Mouse (Mus musculus): ENCODE results near the gene Rps27l.

Gene Rps27l

DNA sequence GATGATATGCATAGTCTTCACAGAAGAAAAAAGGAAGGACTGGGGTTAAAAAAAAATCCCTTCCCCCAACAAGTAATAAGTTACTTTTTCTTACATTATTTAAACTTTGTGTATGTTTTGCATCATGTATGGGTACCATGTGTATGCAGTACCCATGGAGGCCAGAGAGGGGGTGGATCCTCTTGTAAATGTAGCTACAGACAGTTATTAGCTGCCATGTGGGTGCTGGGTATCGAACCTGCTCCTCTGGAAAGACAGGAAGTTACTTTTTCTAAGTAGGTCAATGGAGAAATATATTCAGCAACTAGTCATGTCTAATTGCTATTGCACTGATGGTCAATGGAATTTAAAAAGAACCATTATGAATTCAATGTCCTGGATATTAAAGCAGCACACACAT is 32.6 kb downstream of the Rps27l start:
- no peak for DNase-seq (ENCODE audit: extremely low read depth, low read depth, low spot score)

DNA sequence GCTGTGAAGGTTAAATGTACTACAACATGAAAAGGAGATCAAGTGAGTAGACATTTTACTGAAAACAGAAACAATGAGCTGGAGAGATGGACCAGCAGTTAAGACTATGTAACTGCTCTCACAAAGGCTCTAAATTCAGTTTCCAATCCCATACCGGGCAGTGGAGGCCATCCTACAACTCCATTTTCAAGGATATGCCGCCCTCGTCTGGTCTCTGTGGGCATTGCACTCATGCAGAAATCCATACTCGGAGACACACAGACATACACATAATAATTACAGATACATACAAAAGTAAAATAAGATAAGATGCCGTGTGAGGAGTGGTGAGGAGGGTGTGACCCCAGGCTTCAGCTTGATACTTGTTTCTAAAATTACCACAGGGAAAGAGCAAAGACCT is 34.6 kb downstream of the Rps27l start:
- DNase-seq (ENCODE audit: extremely low read depth, low read depth, low spot score) = no peak

DNA sequence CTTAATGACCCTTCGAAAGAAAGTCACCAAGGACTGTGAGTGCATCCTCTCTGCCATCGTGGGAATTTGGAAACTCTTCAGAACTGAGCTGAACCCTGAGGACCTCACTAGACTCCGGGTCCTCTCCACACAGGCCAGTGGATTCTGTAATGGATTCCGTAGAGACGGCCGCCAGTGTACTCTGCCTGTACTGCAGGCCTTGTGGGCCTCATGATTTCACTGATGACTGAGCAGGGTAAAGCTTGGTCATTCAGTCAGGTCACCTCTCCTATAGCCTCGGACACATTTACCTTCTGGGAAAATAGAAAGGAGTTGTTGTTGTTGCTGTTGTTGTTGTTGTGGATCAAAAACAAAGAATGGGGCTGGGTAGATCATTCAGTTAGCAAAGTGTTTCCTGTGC is 36.2 kb downstream of the Rps27l start:
- DNase-seq (ENCODE audit: extremely low read depth, low read depth, low spot score) = no peak

DNA sequence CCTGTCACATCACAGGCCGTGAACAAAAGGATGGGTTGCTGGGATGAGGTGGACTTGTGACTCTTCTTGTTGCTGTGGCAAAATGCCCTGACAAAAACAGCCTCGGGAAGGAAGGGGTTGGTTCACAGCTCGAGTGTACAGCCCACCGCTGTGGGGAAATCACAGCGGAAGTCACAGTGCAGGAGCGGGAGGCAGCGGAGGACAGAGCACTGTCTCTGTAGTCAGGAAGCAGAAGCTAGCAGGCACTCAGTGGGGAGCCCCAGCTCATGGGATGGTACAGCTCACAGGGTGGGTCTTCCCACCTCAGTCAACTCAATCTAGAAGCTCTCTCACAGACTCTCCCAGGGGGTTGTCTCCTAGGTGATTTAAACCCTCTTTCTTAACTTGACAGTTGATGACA is 39.5 kb downstream of the Rps27l start:
- no peak for DNase-seq (ENCODE audit: extremely low read depth, low read depth, low spot score)

DNA sequence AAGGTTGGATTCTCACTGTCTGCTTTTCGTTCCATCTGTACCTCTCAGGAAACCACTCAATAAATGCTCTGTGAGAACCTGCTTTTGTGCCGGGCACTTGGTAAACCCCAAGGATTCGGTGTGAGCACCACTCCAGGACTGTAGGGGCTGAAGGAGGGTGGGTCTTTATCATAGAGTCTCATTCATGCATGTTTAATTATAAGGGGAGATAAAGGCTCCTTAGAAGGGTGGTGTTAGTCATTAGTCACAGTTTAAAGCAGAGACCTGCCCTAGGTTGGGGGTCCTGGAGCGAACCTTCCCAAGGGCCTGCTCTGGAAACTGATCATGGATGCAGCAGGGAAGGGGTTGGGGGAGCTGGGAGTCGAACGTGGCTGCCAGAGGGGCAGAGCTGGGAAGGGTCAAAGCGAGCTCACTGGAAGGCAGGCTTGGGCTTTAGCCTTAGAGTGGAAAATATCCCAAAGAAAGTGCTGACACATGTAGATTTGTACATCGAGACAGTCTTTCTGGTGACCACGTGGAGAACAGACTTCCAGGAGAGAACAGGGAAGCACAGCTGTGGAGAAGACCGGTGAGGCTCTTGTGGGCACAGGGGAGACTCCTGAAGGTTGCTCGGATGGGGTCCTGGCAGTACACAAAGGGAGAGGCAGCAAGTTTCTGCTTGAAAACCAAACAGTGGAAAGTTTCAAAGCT is 42.5 kb downstream of the Rps27l start:
- no peak for DNase-seq (ENCODE audit: extremely low read depth, low read depth, low spot score)

DNA sequence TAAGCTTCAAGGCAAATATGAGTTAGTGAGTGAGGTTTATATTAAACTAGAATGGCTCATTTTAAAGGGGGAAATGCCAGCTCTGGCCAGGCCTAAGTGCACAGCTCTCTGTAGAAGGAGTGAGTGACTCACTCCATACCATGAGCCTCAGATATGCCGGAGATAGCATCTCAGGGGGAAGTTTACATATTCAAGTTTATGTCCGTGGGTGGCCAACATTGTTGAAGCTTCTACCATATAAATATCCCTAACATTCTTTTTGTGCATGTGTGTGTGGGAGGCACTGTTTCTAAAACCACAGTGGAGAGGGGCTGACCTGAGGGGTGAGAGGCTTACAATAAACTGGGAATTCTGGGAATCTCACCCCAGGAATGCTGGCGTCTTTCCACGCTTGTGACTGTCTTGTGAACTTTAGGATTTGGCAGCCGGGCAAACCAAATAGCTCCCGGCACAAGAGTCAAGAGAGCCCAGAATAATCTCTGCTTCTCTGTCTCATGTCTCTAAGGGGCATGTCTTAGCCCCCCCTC is 43.1 kb downstream of the Rps27l start:
- peak; percentile 94 for DNase-seq (ENCODE audit: extremely low read depth, low read depth, low spot score)

DNA sequence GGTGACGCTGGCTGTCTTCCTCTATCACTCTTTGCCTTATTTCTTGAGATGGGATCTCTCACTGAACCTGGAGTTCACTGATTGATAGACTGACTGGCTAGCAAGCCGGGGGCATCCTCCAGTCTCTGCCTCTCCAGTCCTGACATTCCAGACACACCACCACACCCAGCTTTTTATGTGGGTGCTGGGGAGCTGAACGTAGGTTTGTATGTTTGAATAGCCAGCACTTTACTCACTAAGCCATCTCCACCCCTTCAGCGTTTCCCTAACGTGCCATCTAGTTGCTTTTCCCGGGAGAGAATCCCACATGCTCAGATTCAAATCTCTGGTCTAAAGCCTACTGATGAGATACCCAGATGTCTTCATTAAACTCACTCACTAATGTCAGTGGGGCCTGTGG is 43.7 kb downstream of the Rps27l start:
- DNase-seq (ENCODE audit: extremely low read depth, low read depth, low spot score) = no peak

DNA sequence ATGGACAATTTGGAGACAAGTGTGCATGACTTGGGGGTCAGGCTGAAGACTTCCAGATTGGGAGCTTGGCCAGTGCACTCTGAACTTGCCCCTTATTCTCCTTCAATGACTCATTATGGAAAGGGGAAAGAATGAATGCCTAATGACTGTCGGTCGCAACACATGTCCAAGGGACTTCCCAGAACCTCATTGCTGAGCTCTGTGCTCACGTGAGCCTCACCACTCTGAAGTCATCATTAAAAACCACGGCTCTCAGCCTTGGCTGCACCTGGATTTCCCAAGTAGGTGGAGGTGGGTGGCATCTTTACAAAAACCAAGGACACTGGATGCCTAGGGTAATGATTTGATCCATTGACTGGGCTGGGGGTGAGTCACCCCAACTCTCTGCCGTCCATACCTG is 44.2 kb downstream of the Rps27l start:
- DNase-seq (ENCODE audit: extremely low read depth, low read depth, low spot score) = no peak

DNA sequence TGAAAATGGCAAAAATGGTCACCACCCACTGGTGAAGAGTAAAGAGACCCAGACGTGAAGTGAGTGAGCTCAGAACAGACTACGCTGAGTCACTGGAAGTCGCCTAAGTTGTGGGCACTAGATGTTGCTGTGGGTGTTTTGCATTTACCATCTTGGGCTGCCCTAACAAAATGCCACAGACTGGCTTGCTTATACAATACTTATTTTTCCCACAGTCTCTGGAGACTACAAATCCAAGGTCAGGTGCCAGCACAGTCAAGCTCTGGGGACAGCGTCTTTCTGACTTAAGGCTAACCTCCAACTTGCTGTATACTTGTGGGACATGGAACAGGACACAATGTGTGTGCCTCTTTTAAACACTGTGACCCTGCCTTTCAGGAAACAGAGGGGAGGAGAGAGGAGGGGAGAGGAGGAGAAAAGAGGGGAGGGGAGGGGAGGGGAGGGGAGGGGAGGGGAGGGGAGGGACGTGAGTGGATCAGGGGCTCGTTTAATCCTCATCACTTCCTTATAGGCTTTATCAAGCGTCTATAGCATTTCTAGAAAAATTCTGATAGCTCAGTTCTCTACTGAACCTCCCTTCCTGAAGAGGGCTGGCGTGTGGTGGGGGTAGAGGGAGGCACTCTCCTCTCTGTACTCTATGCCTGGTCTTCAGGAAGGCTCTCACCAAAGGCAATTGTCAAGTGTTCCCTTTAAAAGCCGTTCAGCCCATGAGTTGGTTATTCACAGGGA is 45.3 kb downstream of the Rps27l start:
- no peak for DNase-seq (ENCODE audit: extremely low read depth, low read depth, low spot score)

DNA sequence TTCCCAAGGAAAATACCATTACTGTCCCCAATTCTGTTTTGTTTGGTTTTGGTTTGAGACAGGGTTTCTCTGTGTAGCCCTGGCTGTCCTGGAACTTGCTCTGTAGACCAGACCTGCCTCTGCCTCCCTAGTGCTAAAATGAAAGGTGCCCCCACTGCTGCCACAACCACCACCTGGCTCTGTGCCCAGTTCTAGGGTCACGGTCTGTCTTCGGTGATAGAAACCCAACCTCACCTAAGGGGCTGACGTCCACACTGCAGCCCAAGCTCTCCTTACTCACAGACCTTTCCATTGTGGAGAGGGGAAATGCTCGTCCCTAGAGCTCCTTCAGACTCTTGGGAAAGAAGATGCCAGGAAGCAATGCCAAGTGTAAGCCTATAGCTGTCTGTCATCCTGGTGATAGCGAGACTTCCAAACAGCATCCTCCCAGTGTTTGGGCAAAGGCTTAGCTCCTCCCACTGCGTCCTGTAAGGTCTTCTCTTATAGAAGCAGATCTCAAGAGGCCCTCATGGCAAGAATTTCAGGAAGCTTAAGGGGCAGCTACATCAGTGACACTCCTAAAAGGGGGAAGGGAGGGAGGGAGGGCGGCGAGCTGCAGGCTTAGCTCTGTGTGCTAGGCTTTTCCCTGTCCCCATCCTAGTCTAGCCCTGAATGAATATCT is 46.0 kb downstream of the Rps27l start:
- DNase-seq (ENCODE audit: extremely low read depth, low read depth, low spot score) = no peak
